Mouse (Mus musculus) cortical plate, adult 2 months (tissue): Measurements from ENCODE around the gene Ldb2. TPM values are rescaled to one million over a fixed set of nuclear protein-coding genes. Genes with fewer than 3 reads are reported as not detected.

ENCODE experiments used
- H3K27ac ChIP-seq: fragments of 200-500 bp; 2 replicates; pipeline ENCODE4 v1.5.1; 2012; ENCODE audit warnings: low read length, control low read depth, inconsistent platforms; ENCODE audit not compliant: insufficient read depth
- H3K4me1 ChIP-seq: fragments of 200-500 bp; 2 replicates; pipeline ENCODE4 v1.6.1; 2011; ENCODE audit warnings: low read length; ENCODE audit not compliant: control insufficient read depth, insufficient read depth
- H3K4me3 ChIP-seq: fragments of 200-500 bp; 2 replicates; pipeline ENCODE4 v1.5.1; 2011; ENCODE audit warnings: mild to moderate bottlenecking, low read length, control low read depth; ENCODE audit not compliant: insufficient read depth
- CTCF ChIP-seq: fragments of 200-500 bp; IDR thresholded peaks from 2 replicates; pipeline ENCODE4 v1.5.1; 2011; ENCODE audit warnings: mild to moderate bottlenecking, control low read depth, low read length; ENCODE audit not compliant: insufficient read depth; ENCODE audit errors: extremely low read depth
- POLR2A ChIP-seq: fragments of 200-500 bp; IDR thresholded peaks from 2 replicates; pipeline ENCODE4 v1.6.1; 2011; ENCODE audit warnings: mild to moderate bottlenecking, low read length, control low read depth; ENCODE audit not compliant: insufficient read depth; ENCODE audit errors: extremely low read depth
- polyA plus RNA-seq: library from polyadenylated mRNA; depleted of rRNA; stranded (reverse); fragments of >200 nt; gene quantifications from 2 replicates; pipeline ENCODE4 v1.2.3, GENCODE M21; 2012

The Ldb2 gene
- polyA plus RNA-seq, 1 experiment, result 33.3 TPM

- H3K4me1 ChIP-seq, result no peaks in the 10 kb centered on the region
- no peak overlapping the region for H3K4me3 ChIP-seq
- H3K27ac ChIP-seq, result no peak overlapping the region
- TF ChIP-seq CTCF (no peak), POLR2A (no peak)
These were observed 31.0 kb downstream of the Ldb2 start for GRCm38 (mm10) chr5:44768472-44768871.

GRCm38 (mm10) chr5:44764911-44765310 is 34.6 kb downstream of the Ldb2 start:
- no peak for TF ChIP-seq CTCF
- TF ChIP-seq POLR2A, result no peak
- H3K27ac ChIP-seq, result no peak overlapping the region
- no peaks in the 10 kb centered on the region for H3K4me1 ChIP-seq
- H3K4me3 ChIP-seq, result no peak overlapping the region

- Histone ChIP-seq H3K27ac (no peak overlapping the region), H3K4me1 (no peaks in the 10 kb centered on the region), H3K4me3 (no peak overlapping the region)
- TF ChIP-seq CTCF (no peak), POLR2A (no peak)
These were observed 40.3 kb downstream of the Ldb2 start for GRCm38 (mm10) chr5:44759178-44759577.

DNA sequence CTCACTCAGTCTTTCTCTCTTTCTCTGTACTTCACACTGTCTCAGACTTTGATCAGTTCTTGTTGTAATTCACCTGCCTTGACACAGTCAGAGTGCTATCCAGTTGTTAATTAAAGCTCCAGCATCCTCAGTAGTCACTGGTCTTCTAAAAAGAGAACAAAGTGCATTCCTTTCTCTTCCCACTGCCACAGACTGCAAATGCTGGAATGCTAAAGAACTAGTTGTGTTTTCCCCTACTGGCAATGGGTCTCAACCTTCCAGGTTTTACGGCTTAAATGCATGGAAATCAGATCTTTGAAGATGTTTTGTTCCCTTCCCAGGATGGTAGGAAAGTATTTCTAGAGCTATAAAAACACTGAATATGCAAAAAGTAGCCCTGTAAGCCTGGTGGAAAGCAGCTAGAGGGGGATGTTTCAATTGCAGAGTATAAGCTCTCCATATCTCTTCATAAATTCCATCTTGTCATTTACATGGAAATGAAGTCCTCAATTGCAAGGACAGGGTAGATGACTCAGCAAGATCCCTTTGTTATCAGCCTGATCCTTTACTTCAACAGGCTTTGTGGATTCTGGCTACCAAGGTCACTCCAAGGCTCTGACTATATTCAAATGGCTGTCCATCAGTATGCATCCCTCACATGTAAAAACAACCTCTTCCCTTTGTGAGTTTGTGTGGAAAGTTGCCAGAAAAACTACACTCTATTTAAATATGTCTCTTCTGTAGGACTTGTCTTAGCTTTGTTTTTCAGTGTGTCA is 45.1 kb downstream of the Ldb2 start:
- Histone ChIP-seq H3K4me1 (no peaks in the 10 kb centered on the region), H3K27ac (no peak overlapping the region), H3K4me3 (no peak overlapping the region)
- TF ChIP-seq POLR2A (no peak), CTCF (no peak)

DNA sequence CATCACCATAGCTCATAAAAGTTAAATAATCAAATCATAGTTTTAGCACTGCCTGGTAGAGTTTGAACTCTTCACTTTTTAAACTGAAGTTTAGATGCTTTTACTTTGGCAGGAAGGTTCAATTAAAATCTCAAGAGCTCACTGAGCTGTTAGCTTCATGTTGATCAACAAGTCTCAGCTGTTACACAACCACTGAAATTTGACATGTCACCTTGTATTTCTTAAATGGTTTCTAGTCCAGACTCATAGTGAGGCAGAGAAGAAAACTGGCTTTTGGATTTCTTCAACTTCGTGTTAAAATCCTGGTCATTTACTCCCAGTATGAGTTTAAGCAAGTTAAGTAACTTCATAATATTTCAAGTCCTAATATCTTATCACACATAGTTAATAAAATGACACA is 53.8 kb downstream of the Ldb2 start:
- Histone ChIP-seq H3K4me3 (no peak overlapping the region), H3K27ac (no peak overlapping the region), H3K4me1 (no peaks in the 10 kb centered on the region)
- no peak for TF ChIP-seq POLR2A
- no peak for TF ChIP-seq CTCF

DNA sequence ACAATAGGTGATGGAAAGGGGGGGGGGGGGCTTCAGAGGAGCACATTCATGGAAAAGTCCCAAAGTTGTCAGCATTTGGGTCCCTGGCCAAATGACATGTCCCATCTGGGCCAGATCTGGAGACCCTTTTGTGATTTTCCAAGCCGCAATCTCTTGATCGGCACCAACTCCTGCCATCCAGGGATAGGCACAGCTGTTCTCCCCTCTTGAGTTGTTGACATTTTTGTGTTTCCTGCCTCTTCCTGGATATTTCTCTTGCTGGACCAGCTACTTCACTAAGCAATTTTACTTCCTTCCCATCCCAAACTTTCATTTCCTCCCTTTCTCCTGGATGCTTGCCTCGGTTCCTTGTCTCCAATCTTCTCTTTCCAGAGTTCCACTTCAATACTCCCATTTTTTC is 63.1 kb downstream of the Ldb2 start:
- TF ChIP-seq CTCF (no peak), POLR2A (no peak)
- Histone ChIP-seq H3K27ac (no peak overlapping the region), H3K4me1 (no peaks in the 10 kb centered on the region; the same call in 1 of the 2 replicates), H3K4me3 (no peak overlapping the region)

- Histone ChIP-seq H3K27ac (no peak overlapping the region), H3K4me1 (peaks cover 1% of the 10 kb centered on the region; the same call in 1 of the 2 replicates), H3K4me3 (no peak overlapping the region)
- no peak for TF ChIP-seq CTCF
- no peak for TF ChIP-seq POLR2A
These were observed 65.3 kb downstream of the Ldb2 start for GRCm38 (mm10) chr5:44734131-44734723.

DNA sequence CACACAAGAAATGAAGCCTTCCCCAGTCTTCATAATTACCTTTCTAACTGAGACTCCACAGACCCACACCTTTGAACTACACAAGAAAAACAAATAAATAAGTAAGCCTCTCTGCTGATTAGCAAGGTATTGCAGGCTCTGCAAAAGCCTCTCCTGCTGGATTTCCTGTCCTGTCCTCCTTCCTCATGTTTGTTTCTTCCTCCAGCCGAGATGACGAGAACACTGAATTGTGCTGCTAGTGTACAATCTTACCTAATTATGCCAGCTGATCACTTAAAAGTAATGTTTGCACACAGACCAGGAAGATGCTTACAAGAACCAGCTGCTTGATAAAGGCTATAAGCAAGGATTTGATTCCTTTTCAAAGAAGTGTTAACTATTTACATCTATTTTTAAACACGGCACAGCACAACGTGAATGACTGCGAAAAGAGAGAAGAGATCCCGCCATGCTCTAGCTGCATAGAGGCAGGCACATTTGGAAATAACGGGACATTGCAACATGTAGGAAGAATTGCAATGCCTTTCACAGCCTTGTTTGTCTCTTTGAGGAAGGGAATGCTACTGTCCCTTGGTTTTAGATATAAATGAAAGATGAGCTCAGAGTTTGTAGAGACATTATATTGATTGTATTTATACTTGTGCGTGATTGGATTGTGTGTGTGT is 69.7 kb downstream of the Ldb2 start:
- no peak overlapping the region for H3K27ac ChIP-seq
- no peak for TF ChIP-seq CTCF
- TF ChIP-seq POLR2A, result no peak
- no peak overlapping the region for H3K4me3 ChIP-seq

GRCm38 (mm10) chr5:44727995-44728394 is 71.5 kb downstream of the Ldb2 start:
- Histone ChIP-seq H3K4me3 (no peak overlapping the region), H3K4me1 (peaks cover 4% of the 10 kb centered on the region), H3K27ac (no peak overlapping the region)
- TF ChIP-seq POLR2A (no peak), CTCF (no peak)

More for the DNA sequence above, 69.7 kb downstream of the Ldb2 start:
- peaks cover 4% of the 10 kb centered on the region; the same call in 1 of the 2 replicates for H3K4me1 ChIP-seq
